Mouse (Mus musculus) neural tube, embryonic 12.5 days (tissue): ENCODE results near the gene Adora3. TPM values are rescaled to one million over a fixed set of nuclear protein-coding genes. Genes with fewer than 3 reads are reported as not detected.
A peak's percentile ranks its signal among the peaks of the same experiment; 100 is the strongest.

Experiments
- ATAC-seq: fragments of 200-750 bp; cut with Nextera tagmentation; 2 replicates; pipeline ENCODE4 v1.8.0; 2017; ENCODE audit warnings: low read depth, mild to moderate bottlenecking, moderate TSS enrichment, moderate library complexity; ENCODE audit not compliant: low FRiP score
- H3K27ac ChIP-seq: fragments of 300-500 bp; sonication (generic); 2 replicates; pipeline ENCODE4 v1.5.1; 2016
- H3K27me3 ChIP-seq: fragments of 300-500 bp; sonication (generic); replicated peaks from 2 replicates; pipeline ENCODE4 v1.6.1; 2016; ENCODE audit warnings: mild to moderate bottlenecking
- H3K36me3 ChIP-seq: fragments of 300-500 bp; sonication (generic); 2 replicates; pipeline ENCODE4 v1.6.1; 2016; ENCODE audit warnings: mild to moderate bottlenecking
- H3K4me1 ChIP-seq: fragments of 300-500 bp; sonication (generic); 2 replicates; pipeline ENCODE4 v1.6.1; 2016
- H3K4me2 ChIP-seq: fragments of 300-500 bp; sonication (generic); replicated peaks from 2 replicates; pipeline ENCODE4 v1.6.1; 2016; ENCODE audit warnings: mild to moderate bottlenecking
- H3K4me3 ChIP-seq: fragments of 300-500 bp; sonication (generic); 2 replicates; pipeline ENCODE4 v1.5.1; 2016
- H3K9ac ChIP-seq: fragments of 300-500 bp; sonication (generic); 2 replicates; pipeline ENCODE4 v1.6.1; 2016; ENCODE audit warnings: mild to moderate bottlenecking
- H3K9me3 ChIP-seq: fragments of 300-500 bp; sonication (generic); 2 replicates; pipeline ENCODE4 v1.6.1; 2016; ENCODE audit warnings: mild to moderate bottlenecking
- WGBS: fragments of 180-500 bp; shearing (Covaris S2); methylation state at CpG from one replicate; pipeline ENCODE4 v1.1.7; 2016; 5-methylcytosine and 5-hydroxymethylcytosine counted together
- polyA plus RNA-seq: library from polyadenylated mRNA; unstranded; fragments of >200 nt; fragmentation: Nextera tagmentation; extraction: Ambion mirVana; gene quantifications from 2 replicates; pipeline ENCODE4 v1.2.1, GENCODE M21; 2016

The Adora3 gene
- polyA plus RNA-seq, 1 experiment from 2014 or later, result not detected

- Histone ChIP-seq H3K4me2 (no peak overlapping the region), H3K4me3 (no peak overlapping the region), H3K4me1 (no peaks in the 10 kb centered on the region), H3K27ac (no peak overlapping the region), H3K36me3 (no peaks in the 10 kb centered on the region), H3K9me3 (no peaks in the 10 kb centered on the region), H3K27me3 (no peaks in the 10 kb centered on the region), H3K9ac (no peak overlapping the region)
- no peak for ATAC-seq
- 83% methylated on average over 3 of the region's 3 CpGs for WGBS
Measured at GRCm38 (mm10) chr3:105896811-105897210, 26.2 kb downstream of the Adora3 start.

GRCm38 (mm10) chr3:105898325-105898724 lies 27.7 kb downstream of the Adora3 start:
- Histone ChIP-seq H3K4me2 (no peak overlapping the region), H3K27ac (no peak overlapping the region), H3K9ac (no peak overlapping the region), H3K36me3 (no peaks in the 10 kb centered on the region), H3K27me3 (no peaks in the 10 kb centered on the region), H3K4me3 (no peak overlapping the region), H3K9me3 (no peaks in the 10 kb centered on the region), H3K4me1 (no peaks in the 10 kb centered on the region)
- no peak for ATAC-seq
- WGBS, result 87% methylated on average over 2 of the region's 2 CpGs

GRCm38 (mm10) chr3:105898861-105899260 lies 28.2 kb downstream of the Adora3 start:
- H3K9ac ChIP-seq, result no peak overlapping the region
- H3K27me3 ChIP-seq, result no peaks in the 10 kb centered on the region

GRCm38 (mm10) chr3:105899394-105900147 lies 28.9 kb downstream of the Adora3 start:
- ATAC-seq, result peak; percentile 80
- H3K9ac ChIP-seq, result no peak overlapping the region
- no peaks in the 10 kb centered on the region for H3K36me3 ChIP-seq
- H3K9me3 ChIP-seq, result no peaks in the 10 kb centered on the region
- no peak overlapping the region for H3K4me2 ChIP-seq
- WGBS, result 40% methylated on average over 8 of the region's 8 CpGs
- no peaks in the 10 kb centered on the region for H3K4me1 ChIP-seq
- no peaks in the 10 kb centered on the region for H3K27me3 ChIP-seq
- no peak overlapping the region for H3K4me3 ChIP-seq
- no peak overlapping the region for H3K27ac ChIP-seq

More at GRCm38 (mm10) chr3:105898861-105899260, 28.2 kb downstream of the Adora3 start:
- Histone ChIP-seq H3K4me1 (no peaks in the 10 kb centered on the region), H3K27ac (no peak overlapping the region), H3K36me3 (no peaks in the 10 kb centered on the region), H3K9me3 (no peaks in the 10 kb centered on the region), H3K4me2 (no peak overlapping the region), H3K4me3 (no peak overlapping the region)
- 93% methylated on average over 11 of the region's 11 CpGs for WGBS
- ATAC-seq, result 0 out of 2 replicates have a peak, but pooled peaks have one; percentile 23

- Histone ChIP-seq H3K9me3 (no peaks in the 10 kb centered on the region), H3K27me3 (no peaks in the 10 kb centered on the region), H3K27ac (no peak overlapping the region), H3K9ac (no peak overlapping the region), H3K36me3 (no peaks in the 10 kb centered on the region), H3K4me2 (no peak overlapping the region), H3K4me3 (no peak overlapping the region), H3K4me1 (no peaks in the 10 kb centered on the region)
- no peak for ATAC-seq
- WGBS, result 81% methylated on average over 6 of the region's 6 CpGs
Measured at GRCm38 (mm10) chr3:105900266-105900665, 29.6 kb downstream of the Adora3 start.

- no peak overlapping the region for H3K4me3 ChIP-seq
- no peaks in the 10 kb centered on the region for H3K36me3 ChIP-seq
- no peak overlapping the region for H3K27ac ChIP-seq
- ATAC-seq, result no peak
- no peak overlapping the region for H3K4me2 ChIP-seq
- no peaks in the 10 kb centered on the region for H3K9me3 ChIP-seq
- H3K9ac ChIP-seq, result no peak overlapping the region
- WGBS, result 77% methylated on average over 3 of the region's 3 CpGs
- no peaks in the 10 kb centered on the region for H3K4me1 ChIP-seq
- H3K27me3 ChIP-seq, result no peaks in the 10 kb centered on the region
Measured at GRCm38 (mm10) chr3:105900716-105901115, 30.1 kb downstream of the Adora3 start.

- H3K9me3 ChIP-seq, result no peaks in the 10 kb centered on the region
- ATAC-seq, result no peak
- WGBS, result 79% methylated on average over 4 of the region's 4 CpGs
- no peak overlapping the region for H3K4me3 ChIP-seq
- H3K4me1 ChIP-seq, result no peaks in the 10 kb centered on the region
- no peak overlapping the region for H3K9ac ChIP-seq
- no peaks in the 10 kb centered on the region for H3K27me3 ChIP-seq
- no peaks in the 10 kb centered on the region for H3K36me3 ChIP-seq
- H3K27ac ChIP-seq, result no peak overlapping the region
- no peak overlapping the region for H3K4me2 ChIP-seq
Measured at GRCm38 (mm10) chr3:105901468-105901867, 30.8 kb downstream of the Adora3 start.

- no peak for ATAC-seq
- no peaks in the 10 kb centered on the region for H3K36me3 ChIP-seq
- no peaks in the 10 kb centered on the region for H3K4me1 ChIP-seq
- 82% methylated on average over 4 of the region's 4 CpGs for WGBS
- no peak overlapping the region for H3K4me3 ChIP-seq
- no peak overlapping the region for H3K27ac ChIP-seq
- H3K9ac ChIP-seq, result no peak overlapping the region
- no peaks in the 10 kb centered on the region for H3K27me3 ChIP-seq
- H3K9me3 ChIP-seq, result no peaks in the 10 kb centered on the region
- H3K4me2 ChIP-seq, result no peak overlapping the region
Measured at GRCm38 (mm10) chr3:105904213-105904612, 33.6 kb downstream of the Adora3 start.

- WGBS, result 90% methylated on average over 9 of the region's 9 CpGs
- H3K27me3 ChIP-seq, result no peaks in the 10 kb centered on the region
Measured at GRCm38 (mm10) chr3:105904721-105905120, 34.1 kb downstream of the Adora3 start.

GRCm38 (mm10) chr3:105907956-105908655 lies 37.4 kb downstream of the Adora3 start:
- Histone ChIP-seq H3K36me3 (no peaks in the 10 kb centered on the region), H3K27ac (no peak overlapping the region), H3K9ac (no peak overlapping the region), H3K4me2 (no peak overlapping the region), H3K4me3 (no peak overlapping the region), H3K9me3 (no peaks in the 10 kb centered on the region), H3K27me3 (no peaks in the 10 kb centered on the region), H3K4me1 (no peaks in the 10 kb centered on the region)
- no peak for ATAC-seq
- 57% methylated on average over 9 of the region's 9 CpGs for WGBS

More at GRCm38 (mm10) chr3:105904721-105905120, 34.1 kb downstream of the Adora3 start:
- Histone ChIP-seq H3K9me3 (no peaks in the 10 kb centered on the region), H3K27ac (no peak overlapping the region), H3K9ac (no peak overlapping the region), H3K4me1 (no peaks in the 10 kb centered on the region), H3K36me3 (no peaks in the 10 kb centered on the region), H3K4me2 (no peak overlapping the region), H3K4me3 (no peak overlapping the region)
- ATAC-seq, result no peak

- H3K27me3 ChIP-seq, result no peaks in the 10 kb centered on the region
- H3K27ac ChIP-seq, result no peak overlapping the region
- H3K36me3 ChIP-seq, result no peaks in the 10 kb centered on the region
- H3K9ac ChIP-seq, result no peak overlapping the region
- H3K4me1 ChIP-seq, result no peaks in the 10 kb centered on the region
- ATAC-seq, result no peak
- no peak overlapping the region for H3K4me3 ChIP-seq
- WGBS, result 88% methylated on average over 4 of the region's 4 CpGs
- H3K4me2 ChIP-seq, result no peak overlapping the region
- no peaks in the 10 kb centered on the region for H3K9me3 ChIP-seq
Measured at GRCm38 (mm10) chr3:105908976-105909375, 38.3 kb downstream of the Adora3 start.

GRCm38 (mm10) chr3:105910519-105911190 lies 40.0 kb downstream of the Adora3 start:
- Histone ChIP-seq H3K27ac (no peak overlapping the region), H3K9ac (no peak overlapping the region), H3K4me3 (no peak overlapping the region), H3K9me3 (no peaks in the 10 kb centered on the region), H3K4me2 (no peak overlapping the region), H3K27me3 (no peaks in the 10 kb centered on the region), H3K36me3 (no peaks in the 10 kb centered on the region), H3K4me1 (no peaks in the 10 kb centered on the region)
- WGBS, result 86% methylated on average over 11 of the region's 11 CpGs
- no peak for ATAC-seq
